11 mouse cellular contexts compared by ENCODE assay signal in genomic region chr13:119184322-119184877, GRCm38 (mm10).
"Had no signal": no experiment of that assay in that cellular context is flagged by ENCODE, and none has a peak within 500 bp of the region (broad histone marks: within the 10 kb centered on the region; RNA-seq: fewer than 3 reads in every experiment).

No protein-coding gene starts in this region.

- H3K4me1 ChIP-seq: kidney, embryonic 15.5 days; limb, embryonic 15.5 days; neural tube, embryonic 12.5 days had no signal

- H3K27ac ChIP-seq: kidney, embryonic 15.5 days; limb, embryonic 15.5 days; neural tube, embryonic 12.5 days; stomach, postnatal 0 days had no signal

- H3K4me2 ChIP-seq: kidney, embryonic 15.5 days; limb, embryonic 15.5 days; lung, embryonic 14.5 days; neural tube, embryonic 12.5 days had no signal

- DNase-seq: kidney, adult 18-20 months; kidney, postnatal 14 days; left cerebral cortex, postnatal 4 days; lung, embryonic 14.5 days; lung, postnatal 14 days; midbrain, embryonic 14.5 days; thymus, postnatal 4 days had no signal

- H3K9me3 ChIP-seq: kidney, embryonic 15.5 days; limb, embryonic 15.5 days had no signal

- H3K9ac ChIP-seq: kidney, embryonic 15.5 days; limb, embryonic 15.5 days; lung, embryonic 14.5 days; neural tube, embryonic 12.5 days had no signal

- H3K27me3 ChIP-seq: kidney, embryonic 15.5 days; limb, embryonic 15.5 days; neural tube, embryonic 12.5 days had no signal

- H3K36me3 ChIP-seq: kidney, embryonic 15.5 days; limb, embryonic 15.5 days; neural tube, embryonic 12.5 days had no signal

- H3K4me3 ChIP-seq: kidney, embryonic 15.5 days; limb, embryonic 15.5 days; neural tube, embryonic 12.5 days had no signal
